Mouse (Mus musculus) heart, embryonic 15.5 days (tissue): ENCODE data around the gene Stap1. TPM values are rescaled to one million over a fixed set of nuclear protein-coding genes. Genes with fewer than 3 reads are reported as not detected.
A peak's percentile ranks its signal among the peaks of the same experiment; 100 is the strongest.

Experiments used
- ATAC-seq: fragments of 200-750 bp; cut with Nextera tagmentation; replicated peaks from 2 replicates; pipeline ENCODE4 v1.8.0; 2017; ENCODE audit warnings: low read depth, moderate TSS enrichment; ENCODE audit not compliant: insufficient number of reproducible peaks, insufficient read depth, low FRiP score
- H3K27ac ChIP-seq: fragments of 300-500 bp; sonication (generic); 2 replicates; pipeline ENCODE4 v1.5.1; 2015; ENCODE audit warnings: mild to moderate bottlenecking, inconsistent platforms
- H3K27me3 ChIP-seq: fragments of 300-500 bp; sonication (generic); 2 replicates; pipeline ENCODE4 v1.6.1; 2015; ENCODE audit warnings: inconsistent platforms
- H3K36me3 ChIP-seq: fragments of 300-500 bp; sonication (generic); 2 replicates; pipeline ENCODE4 v1.6.1; 2015; ENCODE audit warnings: mild to moderate bottlenecking, inconsistent platforms
- H3K4me1 ChIP-seq: fragments of 300-500 bp; sonication (generic); replicated peaks from 2 replicates; pipeline ENCODE4 v1.6.1; 2015; ENCODE audit warnings: inconsistent platforms
- H3K4me2 ChIP-seq: fragments of 300-500 bp; sonication (generic); 2 replicates; pipeline ENCODE4 v1.6.1; 2015; ENCODE audit warnings: inconsistent platforms, mild to moderate bottlenecking, moderate library complexity
- H3K4me3 ChIP-seq: fragments of 300-500 bp; sonication (generic); 2 replicates; pipeline ENCODE4 v1.5.1; 2015; ENCODE audit warnings: mild to moderate bottlenecking, inconsistent platforms
- H3K9ac ChIP-seq: fragments of 300-500 bp; sonication (generic); 2 replicates; pipeline ENCODE4 v1.6.1; 2015; ENCODE audit warnings: mild to moderate bottlenecking, inconsistent platforms
- H3K9me3 ChIP-seq: fragments of 300-500 bp; sonication (generic); replicated peaks from 2 replicates; pipeline ENCODE4 v1.6.1; 2016; ENCODE audit warnings: inconsistent platforms
- WGBS: fragments of 180-500 bp; shearing (Covaris S2); methylation state at CpG from one replicate; pipeline ENCODE4 v1.1.7; 2015; ENCODE audit warnings: mixed read lengths; 5-methylcytosine and 5-hydroxymethylcytosine counted together
- polyA plus RNA-seq: library from polyadenylated mRNA; unstranded; fragments of >200 nt; fragmentation: Nextera tagmentation; extraction: Ambion mirVana; gene quantifications from 2 replicates; pipeline ENCODE4 v1.2.1, GENCODE M21; 2015

Stap1 gene
- polyA plus RNA-seq, 1 experiment from 2014 or later = 0.34 TPM

DNA sequence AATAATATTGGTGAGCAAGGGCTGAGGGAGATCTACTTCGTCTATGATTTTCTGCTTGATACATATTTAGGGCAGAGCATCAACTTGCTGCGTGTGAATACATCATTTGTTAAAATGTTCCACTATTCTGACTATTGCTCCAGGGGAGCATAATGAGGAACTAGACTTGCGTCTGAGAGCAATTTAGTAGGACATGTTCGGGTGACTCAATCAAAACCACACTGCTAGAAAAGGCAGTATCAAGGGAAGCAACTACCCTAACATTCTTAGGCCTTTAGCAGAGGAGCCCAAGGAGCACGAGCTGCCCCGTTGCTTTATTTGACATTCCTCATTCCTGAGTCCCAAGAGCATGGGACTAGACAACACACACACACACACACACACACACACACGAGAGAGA is 13.4 kb downstream of the Stap1 start:
- Histone ChIP-seq H3K27ac (no peak overlapping the region), H3K4me3 (no peak overlapping the region), H3K27me3 (no peaks in the 10 kb centered on the region), H3K4me1 (no peaks in the 10 kb centered on the region), H3K4me2 (no peak overlapping the region), H3K36me3 (no peaks in the 10 kb centered on the region), H3K9me3 (no peaks in the 10 kb centered on the region), H3K9ac (no peak overlapping the region)
- ATAC-seq = no peak
- WGBS = 70% methylated on average over 7 of the region's 7 CpGs

DNA sequence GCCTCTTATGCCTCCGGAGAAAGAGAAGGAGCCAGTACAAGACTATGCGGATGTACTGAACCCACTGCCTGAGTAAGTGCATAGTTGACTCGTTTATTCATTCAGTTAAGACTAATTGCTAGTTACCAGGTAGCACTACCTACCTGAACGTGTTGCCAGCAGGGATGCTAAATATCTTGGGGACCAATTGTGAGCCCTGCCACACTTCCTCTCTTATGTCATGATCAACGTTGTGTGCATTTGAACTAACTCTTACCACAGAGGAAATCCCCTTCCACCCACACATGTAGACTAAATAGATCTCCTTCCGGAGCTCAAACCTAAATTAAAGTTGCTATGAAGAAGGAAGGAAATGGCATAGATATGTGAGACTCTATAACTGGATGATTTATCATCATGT is 15.2 kb downstream of the Stap1 start:
- Histone ChIP-seq H3K9ac (no peak overlapping the region), H3K27me3 (no peaks in the 10 kb centered on the region), H3K4me1 (no peaks in the 10 kb centered on the region), H3K4me2 (no peak overlapping the region), H3K4me3 (no peak overlapping the region), H3K36me3 (no peaks in the 10 kb centered on the region), H3K27ac (no peak overlapping the region), H3K9me3 (no peaks in the 10 kb centered on the region)
- whole genome bisulfite sequencing = 67% methylated on average over 6 of the region's 6 CpGs
- no peak for ATAC-seq

DNA sequence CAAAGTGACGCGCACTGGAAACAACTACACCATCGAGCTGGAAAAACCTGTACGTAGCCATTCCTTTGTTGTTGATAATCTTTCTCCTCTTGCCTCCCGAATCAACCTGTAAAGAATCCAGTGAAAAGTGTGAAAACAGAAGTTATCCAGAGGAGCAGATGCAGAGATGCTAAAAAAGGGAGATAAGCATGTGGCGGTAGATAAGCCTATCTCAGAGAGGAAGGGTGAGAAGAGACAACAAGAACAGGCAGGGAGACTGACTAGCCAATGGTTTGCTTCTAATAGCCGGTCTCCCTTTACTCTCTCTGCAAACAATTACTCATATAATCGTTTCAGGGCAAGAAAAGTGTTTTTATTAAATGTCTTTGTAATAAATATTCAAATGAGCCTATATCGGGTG is 23.2 kb downstream of the Stap1 start:
- Histone ChIP-seq H3K9me3 (no peaks in the 10 kb centered on the region), H3K27ac (no peak overlapping the region), H3K27me3 (no peaks in the 10 kb centered on the region), H3K9ac (no peak overlapping the region), H3K4me3 (no peak overlapping the region), H3K4me1 (no peaks in the 10 kb centered on the region), H3K4me2 (no peak overlapping the region), H3K36me3 (no peaks in the 10 kb centered on the region)
- WGBS = 45% methylated on average over 9 of the region's 9 CpGs
- ATAC-seq = no peak

DNA sequence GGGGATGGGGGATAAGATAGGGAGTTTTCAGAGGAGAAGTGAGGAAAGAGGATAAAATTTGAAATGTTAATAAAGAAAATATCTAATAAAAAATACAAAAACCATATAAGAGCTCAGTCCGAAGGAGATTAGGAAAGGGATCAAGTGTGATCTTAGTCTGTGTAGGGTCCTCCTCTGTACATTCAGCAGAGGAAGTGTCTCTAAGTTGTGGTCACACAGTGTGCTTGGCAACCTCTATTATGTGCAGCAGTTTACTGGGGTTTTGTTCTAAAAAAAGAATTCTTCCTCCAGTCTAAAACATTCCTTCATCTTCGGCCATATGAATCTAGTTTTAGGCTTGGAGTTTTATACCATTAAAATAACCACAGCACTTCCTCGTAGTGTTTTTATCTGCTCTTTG is 27.4 kb downstream of the Stap1 start:
- no peak for ATAC-seq
- Histone ChIP-seq H3K9me3 (no peaks in the 10 kb centered on the region), H3K27ac (no peak overlapping the region), H3K9ac (no peak overlapping the region), H3K36me3 (no peaks in the 10 kb centered on the region), H3K4me1 (no peaks in the 10 kb centered on the region), H3K4me2 (no peak overlapping the region), H3K4me3 (no peak overlapping the region), H3K27me3 (no peaks in the 10 kb centered on the region)
- 65% methylated on average over 3 of the region's 3 CpGs for WGBS

DNA sequence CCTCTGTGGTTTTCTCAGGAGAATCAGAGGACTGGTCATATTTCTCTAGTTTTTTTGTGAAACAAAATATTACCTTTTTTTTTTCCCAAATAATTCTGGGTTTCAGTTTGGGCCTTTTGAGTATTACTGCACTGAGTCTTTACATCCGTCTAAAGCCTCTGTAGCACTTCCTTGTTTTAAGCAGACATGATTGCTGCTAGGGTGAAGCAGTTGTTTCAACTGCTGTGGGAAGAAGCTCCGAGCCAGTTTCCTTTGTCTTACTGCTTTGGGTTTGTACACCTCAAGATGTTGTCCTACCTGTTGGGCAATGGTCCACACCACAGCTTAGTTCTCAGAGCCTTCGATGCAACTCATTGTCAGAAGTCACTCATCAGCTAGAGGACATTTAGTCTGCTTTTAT is 29.1 kb downstream of the Stap1 start:
- Histone ChIP-seq H3K36me3 (no peaks in the 10 kb centered on the region), H3K4me2 (no peak overlapping the region), H3K9ac (no peak overlapping the region), H3K9me3 (no peaks in the 10 kb centered on the region), H3K4me1 (no peaks in the 10 kb centered on the region), H3K27me3 (no peaks in the 10 kb centered on the region), H3K4me3 (no peak overlapping the region), H3K27ac (no peak overlapping the region)
- no peak for ATAC-seq
- WGBS = 73% methylated on average over 3 of the region's 3 CpGs

DNA sequence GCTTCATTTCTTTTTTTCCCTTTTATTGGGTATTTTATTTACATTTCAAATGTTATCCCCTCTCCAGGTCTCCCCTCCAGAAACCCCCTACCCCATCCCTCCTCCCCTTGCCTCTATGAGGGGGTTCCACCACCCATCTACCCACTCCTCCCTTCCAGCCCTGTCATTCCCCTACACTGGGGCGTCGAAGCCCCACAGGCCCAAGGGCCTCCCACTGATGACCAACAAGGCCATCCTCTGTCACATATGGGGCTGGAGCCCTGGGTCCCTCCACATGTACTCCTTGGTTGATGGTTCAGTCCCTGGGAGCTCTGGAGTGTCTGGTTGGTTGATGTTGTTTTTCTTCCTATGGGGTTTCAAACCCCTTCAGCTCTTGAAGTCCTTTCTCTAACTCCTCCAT is 30.6 kb downstream of the Stap1 start:
- H3K27ac ChIP-seq = no peak overlapping the region
- WGBS = 93% methylated on average over 2 of the region's 2 CpGs
- ATAC-seq = no peak
- no peaks in the 10 kb centered on the region for H3K27me3 ChIP-seq
- no peak overlapping the region for H3K4me2 ChIP-seq
- no peaks in the 10 kb centered on the region for H3K36me3 ChIP-seq
- H3K9ac ChIP-seq = no peak overlapping the region
- no peak overlapping the region for H3K4me3 ChIP-seq
- no peaks in the 10 kb centered on the region for H3K4me1 ChIP-seq
- no peaks in the 10 kb centered on the region for H3K9me3 ChIP-seq

DNA sequence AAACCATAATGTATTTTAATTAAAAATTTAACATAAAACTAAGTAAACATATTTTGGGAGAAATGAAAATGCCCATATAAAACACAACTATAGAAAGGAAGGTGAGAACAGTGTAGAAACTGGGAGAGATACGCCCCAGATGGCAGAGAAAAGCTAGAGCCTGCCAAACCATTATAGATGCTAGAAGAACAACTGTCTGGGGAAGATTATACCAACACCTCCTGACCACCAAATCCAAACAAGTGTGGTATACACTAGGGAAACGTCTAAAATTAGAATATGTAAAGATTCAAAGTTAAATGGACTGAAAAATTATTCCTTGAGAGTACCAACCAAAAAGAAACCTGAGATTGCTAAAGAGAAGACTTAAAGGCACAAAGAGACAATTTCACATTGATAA is 35.1 kb downstream of the Stap1 start:
- 84% methylated on average over 2 of the region's 2 CpGs for WGBS
- H3K4me2 ChIP-seq = no peak overlapping the region
- no peak overlapping the region for H3K27ac ChIP-seq
- no peaks in the 10 kb centered on the region for H3K4me1 ChIP-seq
- no peak overlapping the region for H3K9ac ChIP-seq
- H3K4me3 ChIP-seq = no peak overlapping the region
- H3K36me3 ChIP-seq = 0 out of 2 replicates have a peak, but pooled peaks cover 4% of the 10 kb centered on the region
- ATAC-seq = no peak
- no peaks in the 10 kb centered on the region for H3K9me3 ChIP-seq
- no peaks in the 10 kb centered on the region for H3K27me3 ChIP-seq

DNA sequence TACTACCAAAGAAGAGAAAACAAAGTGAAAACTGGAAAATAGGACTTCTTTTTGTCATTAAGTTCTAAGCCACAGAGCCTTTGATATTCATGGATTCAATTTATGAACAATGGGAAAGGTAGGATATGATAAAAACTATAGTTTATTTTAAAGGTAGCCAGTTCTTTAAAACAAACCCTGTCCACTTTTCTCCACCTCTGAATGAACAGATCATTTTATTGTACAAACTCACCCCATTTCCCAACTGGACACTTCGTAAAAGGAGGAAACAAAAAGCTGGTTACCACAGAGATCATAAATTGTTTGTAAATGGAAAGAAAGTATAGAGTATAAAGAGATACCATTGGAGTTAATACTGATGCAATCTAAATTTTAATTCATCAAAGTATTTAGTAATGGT is 39.5 kb downstream of the Stap1 start:
- Histone ChIP-seq H3K27me3 (no peaks in the 10 kb centered on the region), H3K4me2 (no peak overlapping the region), H3K9me3 (no peaks in the 10 kb centered on the region), H3K36me3 (0 out of 2 replicates have a peak, but pooled peaks cover 4% of the 10 kb centered on the region), H3K9ac (no peak overlapping the region), H3K4me3 (no peak overlapping the region), H3K4me1 (peaks cover 5% of the 10 kb centered on the region; the same call in 1 of the 2 replicates), H3K27ac (no peak overlapping the region)
- ATAC-seq = no peak
- WGBS = 95% methylated on average over 1 of the region's 1 CpGs

DNA sequence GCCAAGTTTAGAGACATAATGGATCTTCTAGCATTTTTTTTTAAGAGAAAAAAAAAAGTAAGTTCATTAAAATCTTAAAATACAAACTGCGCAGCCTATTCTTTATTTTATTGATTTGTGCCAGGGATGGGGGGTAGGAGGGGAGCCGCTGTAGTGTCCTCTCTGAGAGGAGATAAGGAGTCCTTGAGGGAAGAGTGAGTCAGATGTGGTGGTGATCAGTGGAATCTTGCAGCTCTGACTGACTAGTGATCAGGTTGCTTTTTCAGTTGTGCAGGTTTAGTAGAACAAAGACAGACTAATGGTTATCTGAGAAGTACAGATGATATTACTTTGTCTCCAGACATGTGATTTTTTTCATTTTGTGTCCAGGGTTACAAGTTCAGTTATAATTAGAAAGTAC is 41.5 kb downstream of the Stap1 start:
- ATAC-seq = no peak
- peaks cover 5% of the 10 kb centered on the region; the same call in 1 of the 2 replicates for H3K4me1 ChIP-seq
- no peak overlapping the region for H3K4me2 ChIP-seq
- H3K27me3 ChIP-seq = no peaks in the 10 kb centered on the region
- no peak overlapping the region for H3K4me3 ChIP-seq
- H3K9ac ChIP-seq = no peak overlapping the region
- H3K27ac ChIP-seq = peak overlapping the region; percentile 76; the same call in 1 of the 2 replicates
- H3K9me3 ChIP-seq = no peaks in the 10 kb centered on the region
- 0 out of 2 replicates have a peak, but pooled peaks cover 5% of the 10 kb centered on the region for H3K36me3 ChIP-seq
- 59% methylated on average over 2 of the region's 2 CpGs for WGBS

DNA sequence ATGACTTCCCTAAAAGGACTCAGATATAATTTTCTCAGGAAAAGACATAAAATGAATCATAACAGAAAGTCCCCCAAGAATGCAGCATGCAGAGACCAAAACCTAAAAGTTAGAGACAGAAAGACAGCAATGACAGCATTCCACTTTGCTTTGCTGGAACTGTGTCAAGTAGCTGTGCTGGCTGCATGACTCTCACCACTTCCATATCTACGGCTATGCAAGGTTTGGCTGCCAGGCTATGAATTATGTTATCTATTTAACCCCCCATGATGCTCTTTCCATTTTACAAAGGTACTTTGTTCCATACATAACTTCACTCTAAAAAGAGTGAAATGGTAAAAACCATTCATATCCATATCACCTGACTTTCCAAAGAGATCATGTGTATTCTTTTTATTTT is 42.5 kb downstream of the Stap1 start:
- 0 out of 2 replicates have a peak overlapping the region, but pooled peaks have one; percentile 13 for H3K4me2 ChIP-seq
- ATAC-seq = no peak
- H3K27me3 ChIP-seq = no peaks in the 10 kb centered on the region
- WGBS = 25% methylated on average over 1 of the region's 1 CpGs
- H3K4me1 ChIP-seq = peaks cover 5% of the 10 kb centered on the region; the same call in 1 of the 2 replicates
- H3K36me3 ChIP-seq = peaks cover 10% of the 10 kb centered on the region
- H3K9me3 ChIP-seq = no peaks in the 10 kb centered on the region
- H3K27ac ChIP-seq = peak overlapping the region; percentile 76
- no peak overlapping the region for H3K4me3 ChIP-seq
- no peak overlapping the region for H3K9ac ChIP-seq

DNA sequence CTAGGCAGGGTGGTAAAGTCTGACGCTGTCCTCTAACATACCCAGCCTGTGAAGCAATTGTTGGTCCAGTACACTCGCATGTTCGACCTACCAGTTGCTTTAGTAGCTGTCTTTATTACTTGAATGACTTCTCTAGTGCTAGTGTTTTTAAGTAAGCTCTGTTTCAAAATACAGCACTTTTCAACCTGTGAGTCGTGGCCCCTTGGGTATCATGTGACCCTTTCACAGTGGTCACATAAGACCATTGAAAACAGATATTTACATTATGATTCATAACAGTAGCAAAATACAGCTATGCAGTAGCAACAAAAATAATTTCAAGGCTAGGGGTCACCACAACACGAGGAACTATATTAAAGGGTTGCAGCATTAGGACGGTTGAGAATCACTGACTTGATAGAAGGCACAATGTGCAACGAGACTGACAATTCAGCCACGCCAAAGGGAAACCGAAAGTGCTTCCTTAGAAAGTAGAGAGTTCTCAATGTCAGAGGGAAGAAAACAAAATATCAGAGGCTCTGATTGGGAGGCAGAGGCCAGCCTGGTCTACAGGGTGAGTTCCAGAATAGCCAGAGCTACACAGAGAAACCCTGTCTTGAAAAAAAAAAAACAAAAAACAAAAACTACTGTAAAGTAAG is 47.0 kb downstream of the Stap1 start:
- Histone ChIP-seq H3K4me3 (no peak overlapping the region), H3K36me3 (peaks cover 18% of the 10 kb centered on the region), H3K9me3 (no peaks in the 10 kb centered on the region), H3K9ac (no peak overlapping the region), H3K27ac (no peak overlapping the region), H3K4me1 (0 out of 2 replicates have a peak, but pooled peaks cover 2% of the 10 kb centered on the region), H3K4me2 (no peak overlapping the region), H3K27me3 (no peaks in the 10 kb centered on the region)
- WGBS = 84% methylated on average over 9 of the region's 9 CpGs
- ATAC-seq = no peak

DNA sequence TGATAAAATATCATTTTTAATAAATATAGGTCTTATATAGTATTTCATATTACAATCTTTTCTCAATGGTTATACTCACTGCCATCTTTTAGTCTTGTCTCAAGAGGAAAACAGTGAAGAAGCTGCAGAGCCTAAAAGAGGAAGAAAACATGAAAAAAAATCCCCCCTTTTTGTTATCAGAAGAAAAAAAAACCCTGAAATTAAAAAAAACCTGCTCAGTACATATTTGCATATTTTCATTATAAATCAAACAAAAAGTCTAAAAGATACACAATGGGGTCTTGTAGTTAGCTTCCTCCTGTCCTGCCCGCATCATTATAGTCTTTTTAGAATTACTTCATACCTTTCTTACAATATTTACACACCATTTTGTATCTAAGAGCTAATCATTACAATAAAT is 57.2 kb downstream of the Stap1 start:
- H3K27ac ChIP-seq = no peak overlapping the region
- H3K4me3 ChIP-seq = no peak overlapping the region
- no peaks in the 10 kb centered on the region for H3K27me3 ChIP-seq
- no peaks in the 10 kb centered on the region for H3K9me3 ChIP-seq
- no peak for ATAC-seq
- WGBS = 95% methylated on average over 1 of the region's 1 CpGs
- H3K36me3 ChIP-seq = peaks cover 16% of the 10 kb centered on the region; the same call in 1 of the 2 replicates
- H3K4me1 ChIP-seq = no peaks in the 10 kb centered on the region
- no peak overlapping the region for H3K4me2 ChIP-seq
- H3K9ac ChIP-seq = no peak overlapping the region
